Comparison of ENCODE assay signal across 21 mouse cellular contexts in genomic region chr5:23561227-23561626, GRCm38 (mm10).
"Had no signal": no experiment of that assay in that cellular context is flagged by ENCODE, and none has a peak within 500 bp of the region (broad histone marks: within the 10 kb centered on the region; RNA-seq: fewer than 3 reads in every experiment).

No protein-coding gene starts in this region.

- H3K4me3 ChIP-seq: intestine, embryonic 15.5 days; limb, embryonic 12.5 days; limb, embryonic 15.5 days; megakaryocyte, embryonic 14.5 days had no signal

- ATAC-seq: intestine, embryonic 15.5 days; liver, postnatal 0 days had no signal

- DNase-seq: kidney, adult 18-20 months; kidney, adult 9 months; kidney, postnatal 14 days; kidney, postnatal 4 days; left cerebral cortex, postnatal 4 days; liver, postnatal 0 days; midbrain, embryonic 14.5 days; right cerebral cortex, adult 18-20 months; right cerebral cortex, postnatal 14 days; right cerebral cortex, postnatal 4 days; thymus, adult 2 months; thymus, postnatal 14 days; thymus, postnatal 4 days had no signal

- H3K9ac ChIP-seq: intestine, embryonic 15.5 days; limb, embryonic 12.5 days; limb, embryonic 15.5 days; liver, embryonic 14.5 days; liver, postnatal 0 days had no signal

- H3K4me2 ChIP-seq: intestine, embryonic 15.5 days; limb, embryonic 12.5 days; limb, embryonic 15.5 days; liver, embryonic 11.5 days; midbrain, embryonic 11.5 days had no signal

- H3K9me3 ChIP-seq: intestine, embryonic 15.5 days; limb, embryonic 12.5 days; limb, embryonic 15.5 days; megakaryocyte, embryonic 14.5 days had no signal

- H3K4me1 ChIP-seq: intestine, embryonic 15.5 days; limb, embryonic 12.5 days; limb, embryonic 15.5 days; megakaryocyte, embryonic 14.5 days had no signal

- H3K27me3 ChIP-seq: intestine, embryonic 15.5 days; limb, embryonic 12.5 days; limb, embryonic 15.5 days; megakaryocyte, embryonic 14.5 days had no signal

- H3K27ac ChIP-seq: intestine, embryonic 15.5 days; limb, embryonic 12.5 days; limb, embryonic 15.5 days; liver, embryonic 14.5 days; stomach, postnatal 0 days had no signal
